Mouse (Mus musculus) urinary bladder, postnatal 4 days (tissue): ENCODE measurements around the gene Cpvl.

ENCODE experiments used
- DNase-seq, 2 experiments: peaks; one replicate each; pipeline ENCODE4 v3.0.0; 2021 to 2022; ENCODE audit warnings: low spot score in 2 of 2

Gene Cpvl

DNA sequence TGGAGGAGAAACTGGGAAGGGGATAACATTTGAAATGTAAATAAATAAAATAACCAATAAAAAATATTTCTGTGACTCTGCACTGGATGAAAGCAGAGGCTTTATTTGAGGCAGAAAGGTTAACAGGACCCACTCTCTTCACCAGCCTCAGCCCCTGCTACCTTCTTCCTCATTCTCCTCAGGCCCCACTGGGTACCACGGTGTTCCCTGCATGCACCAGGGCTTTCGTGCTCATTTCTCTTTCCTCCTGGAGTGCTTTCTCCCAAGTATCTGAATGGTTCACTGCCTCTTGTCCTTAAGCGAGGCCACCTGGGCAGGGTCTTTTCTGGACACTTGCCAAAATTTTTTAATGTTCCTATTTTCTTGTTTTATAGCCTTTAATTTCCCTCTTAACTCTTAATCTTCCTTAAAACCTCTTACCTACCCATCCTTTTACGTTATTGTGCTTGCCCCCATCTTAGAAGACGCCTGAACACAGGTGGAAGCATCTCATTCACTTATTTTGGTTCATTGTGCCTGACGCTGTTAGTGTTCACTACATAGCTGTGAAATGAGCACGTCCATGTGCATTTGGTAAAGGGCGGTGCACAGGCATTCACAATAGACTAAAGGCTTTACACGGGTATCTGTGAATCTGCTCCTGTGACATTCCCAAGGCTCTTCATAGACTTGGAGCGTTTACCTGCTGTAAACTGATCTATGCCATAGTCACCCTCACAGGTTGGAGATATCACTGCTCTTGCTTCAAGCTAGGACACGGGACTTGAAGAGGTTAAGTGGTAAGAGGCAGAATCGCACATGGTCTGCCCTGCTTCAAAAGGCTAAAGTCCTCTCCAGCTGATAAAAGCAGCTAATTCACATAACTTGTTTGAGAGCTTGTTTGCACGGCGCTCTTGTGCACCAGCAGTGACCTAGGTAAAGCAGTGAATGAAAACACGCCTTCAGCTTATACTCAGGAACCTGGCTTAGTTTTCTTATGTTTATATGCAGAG, 41.0 kb downstream of the Cpvl start:
- DNase-seq, result no peak

DNA sequence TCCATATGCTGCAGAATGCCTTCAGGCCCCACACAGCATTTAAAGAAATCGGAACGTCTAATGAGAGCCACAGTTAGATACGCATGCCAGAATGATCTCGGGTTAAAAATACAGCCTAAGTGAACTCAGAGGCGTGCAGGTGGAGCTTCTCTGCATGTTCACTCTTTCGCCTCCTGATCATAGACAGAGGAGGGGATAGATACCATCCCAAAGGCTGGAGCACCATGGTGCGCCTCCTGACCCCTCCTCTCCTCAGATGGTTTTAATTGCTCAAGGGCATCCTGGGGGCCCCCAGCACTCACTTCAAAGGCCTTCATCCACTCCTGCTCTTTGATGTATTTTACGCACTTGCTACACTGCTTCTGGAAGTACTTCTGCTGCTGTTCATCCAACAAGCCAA, 46.9 kb downstream of the Cpvl start:
- peak in 1 of 2 experiments; percentile 43 for DNase-seq

DNA sequence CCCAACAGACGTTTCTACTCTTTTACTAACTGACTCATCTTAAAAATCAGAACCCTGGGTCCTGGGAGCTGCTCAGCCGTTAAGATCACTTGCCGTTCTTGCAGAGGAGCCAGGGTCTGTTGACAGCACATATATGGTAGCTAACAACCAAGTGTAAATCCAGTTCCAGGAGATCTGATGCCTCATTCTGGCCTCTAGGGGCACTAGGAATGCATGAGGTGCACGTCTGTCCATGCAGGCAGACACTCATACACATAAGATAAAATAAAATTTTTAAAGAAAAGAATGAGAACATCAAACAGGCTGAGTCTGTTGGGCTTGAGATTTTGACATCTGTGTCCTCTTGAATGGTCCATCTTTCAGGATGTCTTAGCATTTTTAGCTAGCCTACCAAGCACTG, 48.6 kb downstream of the Cpvl start:
- DNase-seq, result no peak

DNA sequence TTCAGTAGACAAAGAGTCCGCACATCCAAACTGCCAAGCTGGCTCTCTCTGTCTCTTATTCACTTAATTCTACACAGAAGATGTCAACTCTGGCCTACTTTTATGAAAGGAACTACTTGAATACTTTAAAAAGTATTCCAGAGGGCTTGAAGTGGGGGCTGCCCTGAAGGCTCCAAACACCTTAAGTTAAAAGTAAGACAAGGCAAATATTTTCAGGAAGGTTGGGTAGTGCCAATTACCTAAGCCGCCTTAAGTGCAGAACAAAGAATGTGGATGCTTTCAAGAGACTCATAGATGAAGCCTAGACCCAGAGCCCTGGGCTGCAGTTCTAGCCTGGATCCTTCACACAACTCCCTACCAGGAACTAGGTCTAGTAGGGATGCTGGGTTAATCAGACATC, 52.3 kb downstream of the Cpvl start:
- no peak for DNase-seq

DNA sequence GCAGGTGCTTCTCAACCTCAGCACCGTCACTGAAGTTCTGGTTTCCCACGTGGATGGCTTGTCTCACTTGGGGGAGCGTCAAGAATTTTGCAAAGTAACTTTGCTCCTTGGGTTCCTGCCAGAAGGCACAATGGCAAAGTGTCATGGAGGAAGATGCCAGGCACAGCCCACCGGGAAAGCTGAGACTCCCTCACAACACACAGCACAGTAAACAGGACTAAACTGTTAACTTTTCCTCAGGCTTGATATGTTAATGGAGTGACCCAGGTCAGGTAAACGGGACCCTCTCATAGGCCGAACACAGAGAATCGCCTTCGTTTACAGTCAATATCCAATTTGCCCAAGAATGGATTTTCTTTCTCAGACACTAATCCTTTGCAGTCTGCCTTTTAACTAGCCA, 53.3 kb downstream of the Cpvl start:
- DNase-seq, result no peak

DNA sequence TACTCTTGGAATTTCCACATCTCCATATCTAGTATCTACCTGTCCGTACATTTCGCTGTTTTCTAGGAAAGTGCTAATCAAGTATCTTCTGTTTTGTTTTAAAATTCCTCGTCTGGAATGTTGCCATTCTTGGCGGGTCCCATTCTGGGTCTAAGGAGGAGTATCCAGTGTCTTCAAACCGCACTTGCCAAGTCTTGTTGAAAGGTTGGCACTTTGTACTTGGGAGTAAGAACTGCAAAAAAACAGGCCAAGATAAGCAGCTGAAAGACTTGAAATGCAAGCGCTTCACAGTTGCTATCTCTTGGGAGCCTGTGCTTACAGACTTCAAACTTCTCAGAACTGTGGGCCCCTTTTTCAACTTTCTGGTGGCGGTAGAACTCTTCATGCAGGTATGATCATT, 58.4 kb downstream of the Cpvl start:
- DNase-seq, result no peak

DNA sequence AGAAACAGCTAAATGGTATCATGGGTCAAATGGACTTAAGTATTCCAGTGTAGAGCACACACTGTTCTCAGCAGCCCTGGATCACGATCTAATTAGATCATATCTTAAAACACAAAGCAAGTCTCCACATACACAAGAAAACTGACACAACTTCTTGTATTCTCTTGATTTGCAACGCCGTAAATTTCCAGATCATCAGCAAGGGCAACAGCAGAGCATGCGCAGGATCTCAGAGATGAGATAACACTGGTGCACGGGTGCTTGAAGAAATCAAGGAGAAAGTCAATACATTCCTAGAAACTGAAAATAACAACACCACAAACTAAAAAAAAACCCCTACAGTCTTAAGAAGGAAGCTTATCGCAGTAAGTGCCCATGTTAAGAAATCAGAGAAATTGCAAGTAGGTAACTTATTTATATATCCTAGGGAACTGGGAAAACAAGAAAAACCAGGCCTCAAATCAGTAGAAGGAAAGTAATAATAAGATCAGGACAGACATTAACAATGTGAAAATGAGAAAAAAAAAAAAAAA, 61.4 kb downstream of the Cpvl start:
- no peak for DNase-seq

DNA sequence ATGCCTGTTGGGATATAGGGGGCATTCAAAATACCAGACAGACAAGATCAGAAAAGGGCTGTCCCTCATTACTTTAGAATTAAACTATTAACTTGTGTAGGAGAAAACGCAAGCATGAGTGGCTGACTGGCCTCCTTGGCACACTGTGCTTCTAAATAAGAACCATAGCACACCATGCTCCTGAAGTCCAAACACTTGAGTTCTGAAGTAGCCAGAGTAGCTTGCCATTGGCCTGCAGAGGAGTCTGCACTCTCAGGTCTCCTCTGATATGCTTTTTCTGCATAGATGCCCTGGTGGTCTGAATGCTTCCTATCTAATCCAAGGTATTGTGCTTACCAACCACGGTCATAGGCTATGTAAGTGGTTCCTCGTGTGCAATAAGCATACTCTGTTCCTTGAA, 63.1 kb downstream of the Cpvl start:
- DNase-seq, result no peak

DNA sequence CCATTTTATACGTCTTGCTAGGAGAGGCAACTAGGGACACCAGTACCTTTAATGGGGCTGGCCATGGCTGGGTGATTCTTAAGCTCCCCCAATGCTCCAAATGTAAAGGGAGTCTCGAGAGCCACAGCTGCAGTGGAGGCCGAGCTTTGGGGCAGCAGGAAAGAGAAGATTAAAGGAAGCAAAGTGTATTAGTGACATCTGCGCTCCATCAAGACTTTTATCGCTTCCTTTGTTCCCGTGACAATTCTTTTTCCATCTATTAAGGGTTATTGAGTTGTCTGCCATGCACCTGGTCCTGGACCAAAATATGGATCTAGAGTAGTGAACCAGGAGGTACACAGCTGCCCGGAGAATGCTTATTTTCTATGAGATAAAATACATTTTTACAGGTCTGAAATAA, 65.3 kb downstream of the Cpvl start:
- no peak for DNase-seq

DNA sequence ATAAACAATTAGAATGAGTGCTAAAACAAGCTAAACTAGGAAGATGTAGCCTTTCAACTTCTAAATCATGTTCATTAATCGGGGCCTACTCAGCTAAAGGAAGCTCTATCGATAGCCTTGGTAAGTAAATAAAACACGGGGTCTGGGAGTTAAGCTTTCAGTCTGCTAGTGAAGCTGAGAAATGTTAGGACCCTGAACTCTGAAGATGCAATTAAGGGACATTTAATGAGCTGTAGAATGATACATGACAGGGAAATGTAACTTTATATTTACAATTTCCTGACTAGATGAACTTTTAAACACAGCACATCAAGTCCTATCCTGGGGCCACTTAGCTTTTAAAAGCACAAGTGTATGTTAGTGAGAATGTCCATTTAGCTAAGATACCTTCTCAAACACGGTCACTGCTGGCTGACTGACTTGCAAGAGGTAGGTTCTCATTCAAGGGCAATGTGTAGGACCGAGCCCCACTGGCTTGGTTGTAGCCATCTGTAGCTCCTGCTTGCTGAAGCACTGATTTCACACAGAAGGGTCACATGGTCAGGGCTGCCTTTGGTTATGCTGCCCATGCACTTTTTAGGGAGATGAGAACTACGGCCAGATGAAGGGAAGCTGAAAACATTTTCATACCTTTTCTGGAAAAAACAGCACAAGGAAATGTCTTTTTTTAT, 66.2 kb downstream of the Cpvl start:
- no peak for DNase-seq

DNA sequence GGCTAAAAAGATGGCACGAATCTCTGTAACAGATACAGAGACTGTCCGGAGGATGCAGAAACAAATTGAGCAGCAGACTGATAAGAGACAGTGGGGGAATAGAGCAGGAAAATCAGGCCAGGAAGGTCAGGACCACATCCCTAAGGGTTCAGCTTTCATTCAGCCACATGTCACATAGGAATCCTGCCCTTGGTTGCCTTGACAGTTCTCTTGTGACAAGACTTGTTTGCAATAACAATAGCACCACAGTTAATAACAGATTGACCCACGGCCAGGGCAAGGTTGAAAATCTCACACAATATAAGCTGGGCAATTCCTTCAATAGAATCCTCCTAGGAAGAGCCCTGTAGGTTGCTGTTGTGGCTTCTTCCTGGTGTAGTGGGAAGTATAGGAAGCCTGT, 68.5 kb downstream of the Cpvl start:
- no peak for DNase-seq

DNA sequence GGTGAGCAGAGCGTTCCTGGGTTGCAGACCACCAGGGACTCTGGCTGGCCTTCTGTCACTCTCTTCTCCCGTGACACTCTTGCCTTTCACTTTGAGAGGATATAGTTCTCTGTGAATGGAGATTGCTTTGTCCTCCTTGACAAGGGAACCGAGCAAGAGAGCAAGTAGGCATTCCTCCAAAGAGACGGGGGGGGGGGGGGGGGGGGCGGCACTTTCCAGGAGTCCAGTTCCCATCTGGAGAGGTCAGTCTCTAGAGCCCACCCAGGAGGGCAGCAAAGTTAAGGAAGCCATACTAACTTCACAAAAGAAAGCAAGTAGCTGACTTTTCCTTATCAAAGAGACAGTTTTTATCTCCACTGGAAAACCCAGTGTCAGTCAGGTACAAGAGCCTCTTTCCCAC, 69.0 kb downstream of the Cpvl start:
- no peak for DNase-seq

DNA sequence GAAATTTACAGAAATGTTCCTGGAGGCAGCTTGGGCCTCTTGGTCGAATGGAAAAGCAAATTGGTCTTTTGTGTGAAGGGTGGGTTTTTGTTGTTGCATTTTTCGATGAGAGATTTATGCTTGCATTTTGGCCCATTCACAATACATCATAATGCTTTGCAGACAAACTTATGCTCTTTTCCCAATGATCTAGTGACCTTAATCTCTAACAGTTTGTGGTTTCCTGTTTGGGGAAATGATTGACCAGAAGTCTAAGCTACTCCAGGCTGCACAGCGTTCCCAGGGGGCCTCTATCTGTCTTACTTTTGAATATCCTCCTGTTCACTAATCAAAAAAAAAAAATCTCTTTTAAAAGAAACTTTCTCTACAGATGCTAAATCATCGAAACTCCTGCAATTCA, 71.6 kb downstream of the Cpvl start:
- DNase-seq, result no peak

DNA sequence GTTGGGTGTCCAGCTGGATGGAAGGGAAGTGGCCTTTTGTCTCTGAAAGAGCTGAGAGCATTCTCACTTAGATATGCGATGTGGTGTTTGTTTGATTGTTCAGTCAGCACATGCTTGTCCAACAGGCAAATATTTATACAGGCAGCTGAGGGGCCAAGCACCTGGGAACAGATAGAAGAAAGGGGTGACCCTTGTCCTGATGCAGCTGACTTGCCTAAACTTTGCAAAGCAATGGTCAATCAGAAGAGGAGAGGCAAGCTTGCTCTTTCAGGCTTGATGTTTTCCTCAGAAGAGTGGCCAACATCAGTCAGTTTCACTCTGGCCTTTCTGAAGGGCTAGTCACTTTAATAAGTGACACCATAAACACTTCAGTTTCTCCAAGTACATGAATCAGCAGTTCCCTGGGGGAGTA, 72.4 kb downstream of the Cpvl start:
- no peak for DNase-seq

DNA sequence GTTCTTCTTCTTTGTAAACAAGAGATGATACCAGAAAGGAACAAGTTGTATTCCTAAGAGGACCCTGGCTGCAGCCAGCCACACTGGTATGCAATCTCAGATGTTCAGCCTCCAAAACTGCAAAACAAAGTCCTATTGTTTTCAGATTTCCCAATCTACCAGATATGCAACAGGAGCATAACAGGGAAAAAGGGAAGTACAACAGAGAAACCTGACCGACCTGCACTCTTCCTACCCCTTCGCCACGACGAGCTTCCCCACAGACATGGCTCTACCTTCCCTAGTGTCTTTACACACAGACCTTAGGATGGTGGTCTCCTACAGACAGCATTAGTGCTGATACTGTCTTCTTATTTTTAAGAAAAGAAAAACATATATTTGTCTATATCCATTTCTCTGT, 72.9 kb downstream of the Cpvl start:
- DNase-seq, result no peak

DNA sequence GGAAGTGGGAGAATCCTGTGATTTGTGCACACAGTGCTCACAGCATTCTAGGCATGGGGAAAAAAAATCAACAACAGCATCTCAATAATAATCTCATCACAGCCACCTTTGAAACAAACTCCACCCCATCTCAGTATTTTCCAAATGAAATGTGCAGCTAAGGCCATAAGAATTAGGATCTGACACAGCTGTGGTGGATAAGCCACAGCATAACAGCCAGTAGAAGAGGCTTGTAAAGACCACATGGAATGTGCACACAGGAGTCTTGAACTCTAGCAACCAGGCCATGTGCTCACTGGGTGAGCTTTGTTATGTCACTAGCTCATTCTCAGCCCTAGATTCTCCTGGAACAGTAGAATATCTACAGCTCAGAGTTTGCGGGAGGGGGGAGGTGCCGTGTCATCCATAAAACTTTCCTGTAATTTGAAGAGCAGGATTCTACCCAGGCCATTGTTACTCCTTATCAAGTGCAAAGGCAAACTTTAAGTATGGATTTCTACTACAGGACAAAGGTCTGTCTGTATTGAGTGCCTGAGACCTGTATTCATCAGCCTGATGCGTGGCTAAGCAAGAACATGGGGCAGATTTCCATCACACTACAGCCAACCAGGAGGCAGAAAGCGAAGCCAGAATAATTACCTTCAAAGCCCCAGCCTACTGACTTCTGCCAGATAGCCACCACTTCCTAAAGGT, 73.6 kb downstream of the Cpvl start:
- DNase-seq, result no peak

DNA sequence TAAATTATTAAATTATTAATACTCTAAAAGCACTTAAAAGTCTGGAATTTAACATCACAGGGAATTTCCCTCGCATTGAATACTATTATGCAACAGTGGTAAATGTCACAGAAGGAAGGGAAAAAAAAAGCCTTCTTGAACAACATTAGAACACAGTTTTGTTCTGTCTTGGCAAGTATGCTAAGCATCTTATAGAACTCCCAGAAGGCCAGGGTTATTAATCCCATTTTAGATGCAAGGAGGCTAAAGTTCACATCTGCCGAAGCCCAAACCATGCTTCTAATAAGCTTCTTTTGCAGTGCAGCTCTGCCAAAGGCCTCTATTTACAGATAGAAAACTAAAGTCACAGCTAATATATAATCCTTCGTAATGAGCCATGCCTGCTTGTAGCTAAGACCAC, 74.3 kb downstream of the Cpvl start:
- no peak for DNase-seq

DNA sequence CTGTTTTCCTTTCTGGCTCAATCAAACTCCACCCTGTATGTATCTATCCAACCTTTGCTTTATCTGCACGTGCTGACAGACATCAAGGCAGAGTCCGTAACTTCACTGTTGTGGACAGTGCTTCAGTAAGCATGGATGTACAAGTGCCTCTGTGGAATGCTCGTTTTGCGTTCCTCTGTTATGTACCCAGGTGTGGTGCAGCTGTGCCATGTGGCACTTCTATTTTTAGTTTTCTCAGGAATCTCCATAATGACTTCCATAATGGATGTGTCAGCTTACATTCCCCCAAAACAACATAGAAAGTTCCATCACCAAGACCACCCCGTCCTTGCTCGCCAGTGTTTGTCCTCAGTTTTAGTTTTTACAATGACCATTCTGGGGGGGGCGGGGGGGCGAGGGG, 76.7 kb downstream of the Cpvl start:
- DNase-seq, result no peak

DNA sequence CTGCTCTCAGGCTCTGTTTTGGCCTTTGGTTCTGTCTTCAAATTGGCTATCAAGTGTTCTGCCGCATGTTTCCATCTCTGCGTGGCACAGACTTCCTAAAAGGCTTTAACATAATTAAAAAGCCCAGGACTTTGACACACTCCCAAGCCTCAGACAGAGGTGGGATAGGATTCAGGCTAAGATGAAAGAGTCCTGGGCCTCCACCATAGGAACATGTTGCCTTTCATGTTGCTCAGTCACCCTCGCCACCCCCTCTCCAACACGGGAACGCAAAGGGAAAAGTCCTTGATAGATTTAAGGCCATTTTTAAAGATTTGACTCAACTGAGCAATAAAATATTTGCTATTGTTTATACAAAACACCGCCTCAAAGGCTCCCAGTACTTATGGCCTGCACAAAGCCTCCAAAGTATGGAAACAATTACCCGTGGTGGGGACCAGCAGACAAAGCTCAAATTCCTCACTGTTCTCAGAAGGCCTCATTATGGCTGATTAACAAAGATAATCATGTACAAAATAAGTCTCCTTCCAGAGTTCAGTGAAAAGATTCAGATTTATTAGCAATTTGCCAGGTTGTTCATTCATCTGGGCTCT, 80.5 kb downstream of the Cpvl start:
- DNase-seq, result no peak

DNA sequence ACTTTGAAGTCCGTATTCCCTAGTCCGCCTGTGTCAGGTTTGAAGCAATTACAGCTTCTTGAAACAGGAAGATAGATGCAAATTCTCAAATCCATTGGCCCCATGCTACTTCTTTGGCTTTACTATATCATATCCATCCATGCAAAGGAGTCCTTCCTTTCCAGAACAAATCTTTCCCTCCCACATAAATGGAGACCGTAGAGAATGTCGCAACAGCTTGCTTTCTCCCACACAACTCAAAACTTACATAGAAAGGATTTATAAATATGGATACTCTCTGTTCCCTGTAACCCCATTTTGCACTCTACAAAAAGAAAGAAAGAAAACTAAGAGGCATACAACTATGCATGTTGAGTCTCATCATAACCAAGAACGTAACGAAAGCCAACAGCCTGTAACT, 81.3 kb downstream of the Cpvl start:
- no peak for DNase-seq

DNA sequence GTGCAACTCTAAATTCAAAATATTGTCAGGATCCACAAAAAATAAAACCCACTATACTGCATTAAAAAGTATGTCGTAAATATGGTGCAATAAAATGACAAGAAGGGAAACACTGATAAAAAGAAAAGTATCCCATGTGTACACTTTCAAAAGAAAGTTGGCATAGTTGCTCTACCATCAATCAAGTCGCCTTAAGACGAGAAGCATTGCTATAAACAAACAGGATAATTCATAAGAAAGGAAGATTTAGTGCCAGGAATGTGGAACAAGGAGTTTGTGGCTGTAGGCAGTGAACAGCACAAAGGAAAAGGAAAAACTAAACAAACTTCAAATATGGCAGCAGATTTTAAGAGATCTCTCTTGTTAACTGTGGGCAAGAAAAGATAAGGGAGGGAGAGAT, 84.7 kb downstream of the Cpvl start:
- DNase-seq, result no peak

DNA sequence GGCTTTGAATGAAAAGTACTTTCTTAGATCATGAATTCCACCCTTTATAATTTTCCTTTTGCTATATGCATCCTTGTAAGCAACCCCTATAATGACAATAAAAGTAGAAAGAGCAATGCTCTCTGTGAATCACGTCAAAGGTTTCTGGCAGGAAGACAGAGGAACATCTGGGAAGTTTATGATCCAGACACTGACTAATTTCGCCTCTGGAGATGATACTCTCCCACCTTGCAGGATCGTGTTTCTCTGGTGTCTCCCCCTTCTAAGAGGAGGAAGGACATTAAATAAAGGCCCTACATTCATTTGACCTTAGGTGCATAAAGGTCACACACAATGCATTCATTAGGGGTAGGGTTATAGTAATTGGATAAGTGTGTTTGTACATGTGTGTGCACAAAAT, 87.4 kb downstream of the Cpvl start:
- no peak for DNase-seq
